Mouse (Mus musculus) hindbrain, embryonic 15.5 days (tissue): ENCODE results near the gene Atox1. TPM values are rescaled to one million over a fixed set of nuclear protein-coding genes. Genes with fewer than 3 reads are reported as not detected.

Experiments used
- ATAC-seq: fragments of 200-750 bp; cut with Nextera tagmentation; 2 replicates; pipeline ENCODE4 v1.8.0; 2017; ENCODE audit warnings: low read depth, moderate number of reproducible peaks, moderate TSS enrichment; ENCODE audit not compliant: low FRiP score
- H3K27ac ChIP-seq: fragments of 300-500 bp; sonication (generic); replicated peaks from 2 replicates; pipeline ENCODE4 v1.5.1; 2015; ENCODE audit warnings: mild to moderate bottlenecking, inconsistent platforms
- H3K27me3 ChIP-seq: fragments of 300-500 bp; sonication (generic); 2 replicates; pipeline ENCODE4 v1.6.1; 2015; ENCODE audit warnings: control low read depth, inconsistent platforms
- H3K36me3 ChIP-seq: fragments of 300-500 bp; sonication (generic); 2 replicates; pipeline ENCODE4 v1.6.1; 2015; ENCODE audit warnings: control low read depth, inconsistent platforms
- H3K4me1 ChIP-seq: fragments of 300-500 bp; sonication (generic); replicated peaks from 2 replicates; pipeline ENCODE4 v1.6.1; 2015; ENCODE audit warnings: control low read depth, inconsistent platforms
- H3K4me2 ChIP-seq: fragments of 300-500 bp; sonication (generic); 2 replicates; pipeline ENCODE4 v1.6.1; 2015; ENCODE audit warnings: moderate library complexity, mild to moderate bottlenecking, inconsistent platforms
- H3K4me3 ChIP-seq: fragments of 300-500 bp; sonication (generic); 2 replicates; pipeline ENCODE4 v1.5.1; 2015; ENCODE audit warnings: mild to moderate bottlenecking, inconsistent platforms
- H3K9ac ChIP-seq: fragments of 300-500 bp; sonication (generic); 2 replicates; pipeline ENCODE4 v1.6.1; 2015; ENCODE audit warnings: inconsistent platforms
- H3K9me3 ChIP-seq: fragments of 300-500 bp; sonication (generic); 2 replicates; pipeline ENCODE4 v1.6.1; 2016; ENCODE audit warnings: control low read depth, inconsistent platforms
- WGBS: fragments of 180-500 bp; shearing (Covaris S2); methylation state at CpG from one replicate; pipeline ENCODE4 v1.1.7; 2015; 5-methylcytosine and 5-hydroxymethylcytosine counted together
- polyA plus RNA-seq: library from polyadenylated mRNA; unstranded; fragments of >200 nt; fragmentation: Nextera tagmentation; extraction: Ambion mirVana; gene quantifications from 2 replicates; pipeline ENCODE4 v1.2.1, GENCODE M21; 2015

Gene Atox1
- polyA plus RNA-seq, 1 experiment from 2014 or later: 275 TPM

DNA sequence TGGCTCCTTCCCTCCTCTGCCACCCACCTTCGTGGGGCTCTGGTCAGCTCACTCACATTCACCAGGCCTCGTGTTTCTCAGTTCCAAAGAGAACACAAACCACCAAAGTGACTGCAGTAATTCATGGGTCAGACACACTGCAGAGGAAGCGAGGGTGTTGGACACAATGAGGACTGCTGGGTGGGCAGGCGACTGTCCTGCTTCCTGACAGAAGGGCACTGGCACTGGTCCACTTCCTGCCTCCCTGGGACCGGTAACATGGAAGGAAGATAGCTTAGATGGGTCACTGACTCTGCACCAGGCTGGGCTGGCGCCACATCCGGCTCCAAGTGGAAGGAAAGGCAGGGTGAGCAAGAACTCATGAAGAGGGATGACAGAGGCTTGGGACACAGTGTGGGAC is 11.5 kb downstream of the Atox1 start:
- H3K9me3 ChIP-seq: no peaks in the 10 kb centered on the region
- no peaks in the 10 kb centered on the region for H3K4me1 ChIP-seq
- H3K4me2 ChIP-seq: no peak overlapping the region
- 0 out of 2 replicates have a peak overlapping the region, but pooled peaks have one; percentile 10 for H3K27ac ChIP-seq
- H3K27me3 ChIP-seq: no peaks in the 10 kb centered on the region
- 84% methylated on average over 7 of the region's 7 CpGs for WGBS
- H3K4me3 ChIP-seq: no peak overlapping the region
- H3K36me3 ChIP-seq: peaks cover 8% of the 10 kb centered on the region; the same call in 1 of the 2 replicates
- H3K9ac ChIP-seq: no peak overlapping the region
- no peak for ATAC-seq

DNA sequence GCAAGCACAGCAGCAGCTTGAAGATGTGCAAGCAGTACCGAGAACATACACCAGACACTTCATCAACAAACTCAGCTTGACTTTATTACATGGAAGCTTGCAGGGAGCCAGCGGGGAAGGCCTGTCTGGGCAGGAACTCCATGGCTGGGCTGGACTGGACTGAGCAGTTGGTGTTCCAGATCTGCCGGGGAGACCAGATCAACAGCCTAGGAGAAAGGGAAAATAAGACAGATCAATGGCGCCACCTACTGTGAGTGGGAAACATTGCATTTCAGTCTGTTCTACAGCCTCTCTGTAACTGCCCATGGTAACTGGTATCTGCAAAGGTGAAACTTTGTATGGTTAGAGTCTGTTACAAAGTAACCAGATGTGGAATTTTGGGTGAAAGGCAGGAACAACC is 14.5 kb downstream of the Atox1 start:
- peak; percentile 70 for ATAC-seq
- Histone ChIP-seq H3K4me2 (no peak overlapping the region), H3K36me3 (0 out of 2 replicates have a peak, but pooled peaks cover 8% of the 10 kb centered on the region), H3K9ac (no peak overlapping the region), H3K4me3 (no peak overlapping the region), H3K9me3 (no peaks in the 10 kb centered on the region), H3K27me3 (no peaks in the 10 kb centered on the region), H3K27ac (no peak overlapping the region), H3K4me1 (no peaks in the 10 kb centered on the region)
- WGBS: 24% methylated on average over 4 of the region's 4 CpGs

DNA sequence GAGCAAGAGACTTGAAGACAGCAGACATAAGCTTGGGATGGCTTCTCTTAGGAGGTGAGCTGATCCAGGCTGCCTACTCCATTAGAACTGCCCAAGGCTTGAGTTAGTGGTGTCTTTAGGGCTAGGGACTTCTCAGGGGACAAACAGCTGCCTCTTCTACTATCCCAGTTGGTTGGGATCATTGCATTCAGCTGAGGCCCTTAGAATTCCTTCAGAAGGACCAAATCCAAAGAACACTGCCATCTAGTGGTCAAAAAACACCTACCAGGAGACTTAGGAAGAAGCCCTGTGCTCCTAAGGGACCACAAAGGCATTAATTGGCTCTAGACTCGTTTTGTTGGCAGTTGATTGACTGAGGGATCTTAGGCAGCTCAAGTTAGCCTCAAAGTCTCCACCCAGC is 16.3 kb downstream of the Atox1 start:
- H3K4me2 ChIP-seq: no peak overlapping the region
- no peak overlapping the region for H3K4me3 ChIP-seq
- H3K9me3 ChIP-seq: no peaks in the 10 kb centered on the region
- no peak overlapping the region for H3K27ac ChIP-seq
- no peak overlapping the region for H3K9ac ChIP-seq
- WGBS: 4% methylated on average over 1 of the region's 1 CpGs
- 0 out of 2 replicates have a peak, but pooled peaks have one; percentile 2 for ATAC-seq
- H3K4me1 ChIP-seq: no peaks in the 10 kb centered on the region
- no peaks in the 10 kb centered on the region for H3K36me3 ChIP-seq
- no peaks in the 10 kb centered on the region for H3K27me3 ChIP-seq

GRCm38 (mm10) chr11:55439718-55440117 is 21.3 kb downstream of the Atox1 start:
- H3K36me3 ChIP-seq: no peaks in the 10 kb centered on the region
- ATAC-seq: no peak
- H3K9ac ChIP-seq: no peak overlapping the region
- H3K4me3 ChIP-seq: no peak overlapping the region
- WGBS: 69% methylated on average over 5 of the region's 5 CpGs
- no peak overlapping the region for H3K27ac ChIP-seq
- no peaks in the 10 kb centered on the region for H3K27me3 ChIP-seq
- H3K9me3 ChIP-seq: no peaks in the 10 kb centered on the region
- H3K4me1 ChIP-seq: no peaks in the 10 kb centered on the region
- H3K4me2 ChIP-seq: no peak overlapping the region

DNA sequence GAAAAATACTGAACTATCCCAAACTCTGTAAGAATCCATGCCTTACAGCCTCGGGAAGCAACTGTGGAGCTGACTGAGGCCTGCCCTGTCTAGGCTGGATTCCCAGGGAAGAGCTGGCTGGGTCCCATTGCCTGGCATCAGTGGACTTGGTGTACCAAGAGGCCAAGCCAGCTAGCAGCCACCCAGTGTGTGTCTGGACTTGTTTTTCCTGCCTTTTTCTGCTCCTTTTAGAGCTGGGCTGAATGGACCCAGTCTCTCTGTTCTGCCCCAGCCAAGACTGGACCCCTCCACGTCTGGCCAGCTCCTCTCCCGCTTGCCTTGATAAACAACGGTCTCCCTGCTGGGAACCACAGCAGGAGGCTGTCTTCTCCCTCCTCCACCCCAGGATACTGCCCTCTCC is 23.0 kb downstream of the Atox1 start:
- no peaks in the 10 kb centered on the region for H3K27me3 ChIP-seq
- no peaks in the 10 kb centered on the region for H3K4me1 ChIP-seq
- no peak overlapping the region for H3K9ac ChIP-seq
- WGBS: 38% methylated on average over 4 of the region's 4 CpGs
- no peaks in the 10 kb centered on the region for H3K36me3 ChIP-seq
- H3K4me3 ChIP-seq: no peak overlapping the region
- ATAC-seq: no peak; the same call in 1 of the 2 replicates
- H3K9me3 ChIP-seq: no peaks in the 10 kb centered on the region
- H3K27ac ChIP-seq: no peak overlapping the region
- H3K4me2 ChIP-seq: no peak overlapping the region

GRCm38 (mm10) chr11:55436089-55436488 is 24.9 kb downstream of the Atox1 start:
- no peak for ATAC-seq
- Histone ChIP-seq H3K9me3 (no peaks in the 10 kb centered on the region), H3K4me3 (no peak overlapping the region), H3K27me3 (no peaks in the 10 kb centered on the region), H3K36me3 (no peaks in the 10 kb centered on the region), H3K4me1 (no peaks in the 10 kb centered on the region), H3K27ac (no peak overlapping the region), H3K4me2 (no peak overlapping the region), H3K9ac (no peak overlapping the region)
- WGBS: 93% methylated on average over 6 of the region's 6 CpGs

DNA sequence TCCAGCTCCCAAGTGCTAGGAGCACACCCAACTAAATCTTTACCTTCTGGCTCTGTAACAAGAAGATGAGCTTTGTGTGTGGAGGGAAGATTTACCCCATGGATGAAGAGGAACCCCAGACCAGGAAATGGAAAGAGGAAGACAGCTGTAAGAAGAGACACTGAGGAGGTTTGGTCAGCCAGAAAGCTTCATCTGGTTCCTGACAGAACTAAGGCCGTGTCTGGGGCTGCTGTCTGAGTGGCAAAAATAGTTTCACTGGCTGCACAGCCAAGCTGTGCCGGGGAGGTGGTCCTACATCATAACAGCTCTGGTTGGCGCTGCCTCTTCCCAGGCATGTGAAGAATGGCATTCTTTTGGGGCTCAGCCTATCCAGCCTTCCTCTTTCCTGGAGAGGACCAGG is 28.1 kb downstream of the Atox1 start:
- Histone ChIP-seq H3K4me1 (peaks cover 7% of the 10 kb centered on the region), H3K27ac (no peak overlapping the region), H3K27me3 (no peaks in the 10 kb centered on the region), H3K4me2 (no peak overlapping the region), H3K4me3 (no peak overlapping the region), H3K36me3 (no peaks in the 10 kb centered on the region), H3K9ac (no peak overlapping the region), H3K9me3 (no peaks in the 10 kb centered on the region)
- WGBS: 63% methylated on average over 3 of the region's 3 CpGs
- no peak for ATAC-seq

DNA sequence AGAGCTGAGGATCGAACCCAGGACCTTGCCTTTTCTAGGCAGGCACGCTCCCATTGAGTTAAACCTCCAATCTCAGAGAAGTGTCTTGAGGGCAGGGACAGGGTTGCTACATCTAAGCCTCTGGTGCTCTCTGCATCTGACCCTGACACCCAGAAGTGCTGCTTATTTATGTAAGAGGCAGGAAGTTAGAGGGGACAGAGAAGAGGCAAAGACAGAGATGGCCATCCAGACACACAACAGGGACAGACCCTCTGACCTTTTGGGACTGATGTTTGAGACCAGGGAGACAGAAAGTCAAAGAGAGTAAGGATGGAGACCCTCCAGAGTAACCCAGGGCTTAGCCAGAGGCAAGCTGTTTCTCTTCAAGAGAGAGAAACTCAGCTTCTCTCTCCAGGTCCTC is 31.1 kb downstream of the Atox1 start:
- no peak for ATAC-seq
- H3K27me3 ChIP-seq: no peaks in the 10 kb centered on the region
- H3K9me3 ChIP-seq: no peaks in the 10 kb centered on the region
- WGBS: 89% methylated on average over 2 of the region's 2 CpGs
- no peaks in the 10 kb centered on the region for H3K36me3 ChIP-seq
- H3K9ac ChIP-seq: no peak overlapping the region
- H3K27ac ChIP-seq: no peak overlapping the region
- peaks cover 12% of the 10 kb centered on the region for H3K4me1 ChIP-seq
- no peak overlapping the region for H3K4me2 ChIP-seq
- no peak overlapping the region for H3K4me3 ChIP-seq

DNA sequence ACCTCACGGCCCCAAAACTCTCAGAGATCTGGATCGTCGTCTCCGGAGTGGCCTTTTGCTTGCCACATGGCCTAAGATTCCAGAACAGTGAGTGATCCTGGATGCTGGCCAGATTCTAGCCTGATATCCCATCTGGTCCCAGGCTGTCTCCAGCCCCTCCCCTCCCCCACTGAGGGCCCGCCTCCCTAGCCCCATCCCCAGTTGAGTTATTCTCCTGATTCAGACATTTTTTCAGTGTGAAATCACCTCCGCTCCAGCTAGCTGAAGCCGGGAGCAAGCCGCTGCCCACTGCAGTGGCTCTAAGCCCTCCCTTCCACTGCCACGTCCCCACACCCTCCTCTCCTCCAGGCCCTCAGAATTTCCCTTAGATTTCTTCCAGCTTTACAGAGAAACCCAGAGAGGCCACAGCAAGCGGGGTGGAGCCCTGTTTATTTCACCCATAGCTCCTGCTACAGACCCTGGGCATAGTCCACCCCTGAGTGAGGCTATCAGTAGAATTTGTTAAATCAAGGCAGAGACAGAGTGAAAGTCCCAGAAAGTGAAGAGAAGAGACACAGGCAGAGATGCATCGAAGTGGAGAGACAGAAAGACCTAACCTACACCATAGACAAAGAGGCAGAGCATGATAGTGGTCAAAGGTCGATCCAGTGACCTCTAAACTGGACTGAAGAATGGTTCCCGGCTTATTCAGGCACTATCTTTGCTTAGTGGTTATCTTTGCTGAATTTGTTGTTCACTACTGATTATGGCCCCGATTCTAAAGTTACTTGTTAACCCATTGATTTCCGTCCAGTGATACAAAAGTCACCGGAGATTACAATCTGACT is 32.6 kb downstream of the Atox1 start:
- H3K36me3 ChIP-seq: no peaks in the 10 kb centered on the region
- H3K27me3 ChIP-seq: no peaks in the 10 kb centered on the region
- ATAC-seq: peak; percentile 75
- H3K4me3 ChIP-seq: no peak overlapping the region
- WGBS: 27% methylated on average over 16 of the region's 16 CpGs
- H3K9ac ChIP-seq: no peak overlapping the region
- peaks cover 23% of the 10 kb centered on the region for H3K4me1 ChIP-seq
- H3K4me2 ChIP-seq: no peak overlapping the region
- peak overlapping the region; percentile 66 for H3K27ac ChIP-seq
- H3K9me3 ChIP-seq: no peaks in the 10 kb centered on the region

- Histone ChIP-seq H3K9me3 (no peaks in the 10 kb centered on the region), H3K36me3 (no peaks in the 10 kb centered on the region), H3K4me2 (no peak overlapping the region), H3K27me3 (no peaks in the 10 kb centered on the region), H3K9ac (no peak overlapping the region), H3K4me1 (peaks cover 29% of the 10 kb centered on the region), H3K27ac (0 out of 2 replicates have a peak overlapping the region, but pooled peaks have one; percentile 8), H3K4me3 (no peak overlapping the region)
- no peak for ATAC-seq
- WGBS: 77% methylated on average over 8 of the region's 8 CpGs
Observed at GRCm38 (mm10) chr11:55424746-55425360, 36.2 kb downstream of the Atox1 start.

DNA sequence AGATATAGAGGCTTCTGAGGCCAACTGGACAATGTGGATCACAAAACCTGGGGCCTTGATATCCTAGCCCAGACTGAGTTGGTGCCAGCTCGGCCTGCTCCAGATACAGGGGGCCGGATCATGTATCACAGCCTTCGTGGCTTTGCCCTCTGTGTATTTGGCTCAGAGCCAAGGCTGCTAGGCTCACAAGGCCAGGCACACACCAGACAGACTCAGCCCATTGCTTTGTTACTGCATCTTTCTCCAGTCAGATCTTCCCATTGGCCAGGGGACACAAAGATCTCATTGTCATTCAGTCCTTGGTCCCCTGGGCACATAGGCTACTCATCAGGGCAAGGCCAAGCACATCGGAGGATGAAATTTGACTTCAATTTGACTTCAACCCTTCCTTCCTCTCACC is 37.3 kb downstream of the Atox1 start:
- peaks cover 38% of the 10 kb centered on the region for H3K4me1 ChIP-seq
- H3K27ac ChIP-seq: peak overlapping the region; percentile 18; the same call in 1 of the 2 replicates
- no peak overlapping the region for H3K9ac ChIP-seq
- H3K4me2 ChIP-seq: no peak overlapping the region
- WGBS: 12% methylated on average over 4 of the region's 4 CpGs
- no peaks in the 10 kb centered on the region for H3K9me3 ChIP-seq
- H3K36me3 ChIP-seq: no peaks in the 10 kb centered on the region
- no peak overlapping the region for H3K4me3 ChIP-seq
- H3K27me3 ChIP-seq: no peaks in the 10 kb centered on the region
- ATAC-seq: peak; percentile 59; the same call in 1 of the 2 replicates

- WGBS: 100% methylated on average over 1 of the region's 1 CpGs
- H3K27ac ChIP-seq: peak within 1 kb of the TSS; percentile 18; the same call in 1 of the 2 replicates
- no peaks in the 10 kb centered on the region for H3K36me3 ChIP-seq
- no peak within 1 kb of the TSS for H3K4me2 ChIP-seq
- no peak for ATAC-seq
- no peak within 1 kb of the TSS for H3K4me3 ChIP-seq
- H3K27me3 ChIP-seq: no peaks in the 10 kb centered on the region
- no peak within 1 kb of the TSS for H3K9ac ChIP-seq
- H3K4me1 ChIP-seq: peaks cover 38% of the 10 kb centered on the region
- H3K9me3 ChIP-seq: no peaks in the 10 kb centered on the region
Observed at GRCm38 (mm10) chr11:55422978-55423377, 38.1 kb downstream of the Atox1 start, which contains the start of gene Sparc. Gene Sparc, minus strand, starts transcription at chr11:55423183.
